Mouse (Mus musculus): ENCODE measurements around the gene Defb39. TPM values are rescaled to one million over a fixed set of nuclear protein-coding genes. Genes with fewer than 3 reads are reported as not detected.

Gene Defb39
- not detected in 2 replicates for polyA plus RNA-seq (2014; fragmentation: Nextera tagmentation; extraction: Ambion mirVana)

GRCm38 (mm10) chr8:19064710-19065109 is at the start of gene Defb39:
TSS of gene Defb39 (minus strand) at chr8:19064810.
- Histone ChIP-seq H3K27me3 (ENCODE audit: control insufficient read depth, insufficient read depth, low read length) (no peaks in the 10 kb centered on the region), H3K9me3 (ENCODE audit: control insufficient read depth, low read length) (no peaks in the 10 kb centered on the region; the same call in 1 of the 2 replicates), H3K27ac (ENCODE audit: low read depth, low read length) (no peak within 1 kb of the TSS), H3K4me3 (ENCODE audit: low read depth, low read length) (no peak within 1 kb of the TSS), H3K36me3 (ENCODE audit: control insufficient read depth, insufficient read depth, low read length) (no peaks in the 10 kb centered on the region), H3K9ac (ENCODE audit: low read length) (no peak within 1 kb of the TSS), H3K4me1 (ENCODE audit: control insufficient read depth, insufficient read depth, low read length) (no peaks in the 10 kb centered on the region), H3K4me2 (no peak within 1 kb of the TSS)
- DNase-seq (ENCODE audit: low spot score, missing footprints) (no peak), ATAC-seq (ENCODE audit: low FRiP score) (no peak)
- 79% methylated on average over 1 of the region's 1 CpGs for WGBS

- Histone ChIP-seq H3K27me3 (ENCODE audit: control insufficient read depth, insufficient read depth, low read length) (no peaks in the 10 kb centered on the region), H3K9ac (ENCODE audit: low read length) (no peak overlapping the region)
- 69% methylated on average over 2 of the region's 2 CpGs for WGBS
These were observed 1.4 kb upstream of the Defb39 start for GRCm38 (mm10) chr8:19066013-19066412.

DNA sequence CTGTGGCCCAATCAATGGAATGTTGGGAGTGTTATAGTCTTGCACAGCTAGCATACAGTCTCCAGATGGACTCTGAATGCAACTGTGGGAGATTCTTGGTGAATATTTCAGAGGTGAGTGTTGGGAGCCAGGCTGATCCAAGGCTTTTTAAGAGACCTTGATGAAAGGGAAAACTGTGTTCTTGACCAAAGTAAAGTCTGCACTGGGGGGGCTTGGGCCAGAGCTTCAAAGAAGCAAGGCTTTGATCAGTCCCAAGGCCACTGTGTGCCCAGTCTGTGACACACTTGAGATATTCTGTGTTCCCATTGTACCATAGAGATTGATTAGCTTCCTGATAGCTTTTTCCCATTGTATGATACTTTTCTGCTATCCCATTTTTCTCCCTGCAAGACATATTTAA is 1.7 kb downstream of the Defb39 start:
- no peak for DNase-seq (ENCODE audit: low spot score, missing footprints)
- H3K9ac ChIP-seq (ENCODE audit: low read length) = no peak overlapping the region
- H3K4me1 ChIP-seq (ENCODE audit: control insufficient read depth, insufficient read depth, low read length) = no peaks in the 10 kb centered on the region
- no peaks in the 10 kb centered on the region for H3K27me3 ChIP-seq (ENCODE audit: control insufficient read depth, insufficient read depth, low read length)
- no peak overlapping the region for H3K27ac ChIP-seq (ENCODE audit: low read depth, low read length)
- no peaks in the 10 kb centered on the region for H3K36me3 ChIP-seq (ENCODE audit: control insufficient read depth, insufficient read depth, low read length)
- ATAC-seq (ENCODE audit: low FRiP score) = no peak
- H3K4me3 ChIP-seq (ENCODE audit: low read depth, low read length) = no peak overlapping the region
- no peak overlapping the region for H3K4me2 ChIP-seq
- H3K9me3 ChIP-seq (ENCODE audit: control insufficient read depth, low read length) = no peaks in the 10 kb centered on the region; the same call in 1 of the 2 replicates

More at GRCm38 (mm10) chr8:19066013-19066412, 1.4 kb upstream of the Defb39 start:
- Histone ChIP-seq H3K4me1 (ENCODE audit: control insufficient read depth, insufficient read depth, low read length) (no peaks in the 10 kb centered on the region), H3K36me3 (ENCODE audit: control insufficient read depth, insufficient read depth, low read length) (no peaks in the 10 kb centered on the region), H3K4me2 (no peak overlapping the region), H3K27ac (ENCODE audit: low read depth, low read length) (no peak overlapping the region), H3K9me3 (ENCODE audit: control insufficient read depth, low read length) (no peaks in the 10 kb centered on the region; the same call in 1 of the 2 replicates), H3K4me3 (ENCODE audit: low read depth, low read length) (no peak overlapping the region)
- DNase-seq (ENCODE audit: low spot score, missing footprints) = no peak
- ATAC-seq (ENCODE audit: low FRiP score) = no peak

GRCm38 (mm10) chr8:19045242-19045641 is 19.4 kb downstream of the Defb39 start:
- Histone ChIP-seq H3K27me3 (ENCODE audit: control insufficient read depth, insufficient read depth, low read length) (no peaks in the 10 kb centered on the region), H3K36me3 (ENCODE audit: control insufficient read depth, insufficient read depth, low read length) (no peaks in the 10 kb centered on the region), H3K9ac (ENCODE audit: low read length) (no peak overlapping the region), H3K9me3 (ENCODE audit: control insufficient read depth, low read length) (no peaks in the 10 kb centered on the region; the same call in 1 of the 2 replicates), H3K4me3 (ENCODE audit: low read depth, low read length) (no peak overlapping the region), H3K27ac (ENCODE audit: low read depth, low read length) (no peak overlapping the region), H3K4me1 (ENCODE audit: control insufficient read depth, insufficient read depth, low read length) (no peaks in the 10 kb centered on the region), H3K4me2 (no peak overlapping the region)
- 96% methylated on average over 14 of the region's 14 CpGs for WGBS
- ATAC-seq (ENCODE audit: low FRiP score) (no peak), DNase-seq (ENCODE audit: low spot score, missing footprints) (no peak)

DNA sequence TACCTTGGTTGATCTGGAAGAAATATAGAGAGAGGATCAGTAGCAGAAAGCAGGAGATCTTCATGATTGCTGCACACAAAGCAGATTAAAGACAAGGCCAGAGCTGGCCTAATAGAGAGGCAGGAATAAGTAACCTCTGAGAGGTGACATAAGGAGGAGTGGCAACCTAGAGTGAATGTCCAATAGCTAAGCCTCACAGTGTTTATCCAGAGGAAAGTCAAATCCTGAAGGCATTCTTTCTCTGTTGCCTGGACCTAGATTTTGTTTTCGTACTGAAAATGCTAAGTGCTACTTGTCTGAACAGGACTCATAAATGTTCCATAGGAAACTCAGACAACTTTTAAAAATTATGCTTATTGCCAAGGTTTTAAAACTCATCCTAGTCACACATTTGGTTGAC is 38.1 kb downstream of the Defb39 start, which contains the start of gene Defb38:
Gene Defb38 (minus strand): TSS at position 101 of the 400 bp plus-strand sequence.
- WGBS = 94% methylated on average over 1 of the region's 1 CpGs
- H3K27ac ChIP-seq (ENCODE audit: low read depth, low read length) = no peak within 1 kb of the TSS
- no peak for ATAC-seq (ENCODE audit: low FRiP score)

More for the DNA sequence above, 38.1 kb downstream of the Defb39 start, which contains the start of gene Defb38:
- Histone ChIP-seq H3K9me3 (ENCODE audit: control insufficient read depth, low read length) (no peaks in the 10 kb centered on the region), H3K4me1 (ENCODE audit: control insufficient read depth, insufficient read depth, low read length) (no peaks in the 10 kb centered on the region), H3K27me3 (ENCODE audit: control insufficient read depth, insufficient read depth, low read length) (no peaks in the 10 kb centered on the region), H3K9ac (ENCODE audit: low read length) (no peak within 1 kb of the TSS), H3K36me3 (ENCODE audit: control insufficient read depth, insufficient read depth, low read length) (no peaks in the 10 kb centered on the region), H3K4me2 (no peak within 1 kb of the TSS), H3K4me3 (ENCODE audit: low read depth, low read length) (no peak within 1 kb of the TSS)
- no peak for DNase-seq (ENCODE audit: low spot score, missing footprints)

Other genes with a start within 250 kb of the Defb39 start
- not detected in 2 replicates for gene Defb40, start 86.6 kb downstream of the Defb39 start, polyA plus RNA-seq (2014; fragmentation: Nextera tagmentation; extraction: Ambion mirVana)
- not detected in 2 replicates for gene Defb37, start 73.8 kb downstream of the Defb39 start, polyA plus RNA-seq (2014; fragmentation: Nextera tagmentation; extraction: Ambion mirVana)
- gene Defb38, start 38.2 kb downstream of the Defb39 start, polyA plus RNA-seq (2014; fragmentation: Nextera tagmentation; extraction: Ambion mirVana) = not detected in 2 replicates
- not detected in 2 replicates for gene Defb12, start 50.0 kb upstream of the Defb39 start, polyA plus RNA-seq (2014; fragmentation: Nextera tagmentation; extraction: Ambion mirVana)
- gene Defb34, start 58.9 kb upstream of the Defb39 start, polyA plus RNA-seq (2014; fragmentation: Nextera tagmentation; extraction: Ambion mirVana) = not detected in 2 replicates
- not detected in 2 replicates for gene Gm45826, start 76.0 kb upstream of the Defb39 start, polyA plus RNA-seq (2014; fragmentation: Nextera tagmentation; extraction: Ambion mirVana)
- gene Defb14, start 129.5 kb upstream of the Defb39 start, polyA plus RNA-seq (2014; fragmentation: Nextera tagmentation; extraction: Ambion mirVana) = not detected in 2 replicates
- gene Defb4, start 133.9 kb upstream of the Defb39 start, polyA plus RNA-seq (2014; fragmentation: Nextera tagmentation; extraction: Ambion mirVana) = not detected in 2 replicates
- gene Defb6, start 160.7 kb upstream of the Defb39 start, polyA plus RNA-seq (2014; fragmentation: Nextera tagmentation; extraction: Ambion mirVana) = not detected in 2 replicates
- gene Defb46, start 175.1 kb upstream of the Defb39 start, polyA plus RNA-seq (2014; fragmentation: Nextera tagmentation; extraction: Ambion mirVana) = not detected in 2 replicates
- gene Defb5, start 182.8 kb upstream of the Defb39 start, polyA plus RNA-seq (2014; fragmentation: Nextera tagmentation; extraction: Ambion mirVana) = not detected in 2 replicates
- not detected in 2 replicates for gene Defb3, start 228.6 kb upstream of the Defb39 start, polyA plus RNA-seq (2014; fragmentation: Nextera tagmentation; extraction: Ambion mirVana)